Mouse (Mus musculus): Measurements from ENCODE around the gene Olfr2.
"Not testable (repeated sequence)": the region's sequence is repeated elsewhere in the genome, so short reads cannot be mapped to it uniquely, and the experiment has no call there.

Olfr2 gene

GRCm38 (mm10) chr7:107005972-107006371 is at the start of gene Olfr2:
TSS of gene Olfr2 (minus strand) at chr7:107006072.
- in situ Hi-C loops (cut with MboI, MseI): no loop called here

GRCm38 (mm10) chr7:107047578-107047977 is 41.7 kb upstream of the Olfr2 start:
- in situ Hi-C loops (cut with MboI, MseI): loop anchor here (25.0 kb wide), 1 partner anchor 1160 kb away; no protein-coding TSS in a partner anchor

- in situ Hi-C loops (cut with MboI, MseI): loop anchor here (25.0 kb wide), 1 partner anchor 1159 kb away; no protein-coding TSS in a partner anchor
Observed at GRCm38 (mm10) chr7:107045833-107046232, 40.0 kb upstream of the Olfr2 start.

- in situ Hi-C loops (cut with MboI, MseI): loop anchor here (25.0 kb wide), 1 partner anchor 1157 kb away; no protein-coding TSS in a partner anchor
Observed at GRCm38 (mm10) chr7:107044407-107044806, 38.5 kb upstream of the Olfr2 start.

- in situ Hi-C loops (cut with MboI, MseI): loop anchor here (25.0 kb wide), 1 partner anchor 1156 kb away; no protein-coding TSS in a partner anchor
Observed at GRCm38 (mm10) chr7:107043136-107043535, 37.3 kb upstream of the Olfr2 start.

- in situ Hi-C loops (cut with MboI, MseI): loop anchor here (25.0 kb wide), 1 partner anchor 1153 kb away; no protein-coding TSS in a partner anchor
Observed at GRCm38 (mm10) chr7:107039934-107040563, 34.2 kb upstream of the Olfr2 start.

GRCm38 (mm10) chr7:107030874-107031273 is 25.0 kb upstream of the Olfr2 start, which contains the start of gene Olfr713:
TSS of gene Olfr713 (plus strand) at chr7:107031174.
- in situ Hi-C loops (cut with MboI, MseI): loop anchor here (25.0 kb wide), 1 partner anchor 1144 kb away; no protein-coding TSS in a partner anchor

- in situ Hi-C loops (cut with MboI, MseI): no loop called here
Observed at GRCm38 (mm10) chr7:107004169-107004568, 1.7 kb downstream of the Olfr2 start.

GRCm38 (mm10) chr7:107000798-107001197 is 5.1 kb downstream of the Olfr2 start:
- in situ Hi-C loops (cut with MboI, MseI): no loop called here

GRCm38 (mm10) chr7:106985236-106985635 is 20.6 kb downstream of the Olfr2 start:
- in situ Hi-C loops (cut with MboI, MseI): no loop called here

GRCm38 (mm10) chr7:106975353-106975752 is 30.5 kb downstream of the Olfr2 start, which contains the start of gene Olfr711:
TSS of gene Olfr711 (minus strand) at chr7:106975453.
- in situ Hi-C loops (cut with MboI, MseI): no loop called here

- in situ Hi-C loops (cut with MboI, MseI): not testable (repeated sequence)
Observed at GRCm38 (mm10) chr7:106967503-106967902, 38.4 kb downstream of the Olfr2 start.

GRCm38 (mm10) chr7:106963837-106964236 is 42.0 kb downstream of the Olfr2 start, which contains the start of gene Olfr6:
TSS of gene Olfr6 (minus strand) at chr7:106963937.
- in situ Hi-C loops (cut with MboI, MseI): no loop called here

GRCm38 (mm10) chr7:106948212-106948611 is 57.7 kb downstream of the Olfr2 start, which contains the start of gene Olfr710:
TSS of gene Olfr710 (minus strand) at chr7:106948312.
- in situ Hi-C loops (cut with MboI, MseI): no loop called here
